Mouse (Mus musculus) thymus, postnatal 36 days (tissue): ENCODE measurements around the gene Ciao1.
"Not testable (repeated sequence)": the region's sequence is repeated elsewhere in the genome, so short reads cannot be mapped to it uniquely, and the experiment has no call there.

Experiments
- DNase-seq, 2 experiments: peaks; one replicate each; pipeline ENCODE4 v3.0.0; 2022; ENCODE audit warnings: mixed read lengths in 2 of 2

The Ciao1 gene

DNA sequence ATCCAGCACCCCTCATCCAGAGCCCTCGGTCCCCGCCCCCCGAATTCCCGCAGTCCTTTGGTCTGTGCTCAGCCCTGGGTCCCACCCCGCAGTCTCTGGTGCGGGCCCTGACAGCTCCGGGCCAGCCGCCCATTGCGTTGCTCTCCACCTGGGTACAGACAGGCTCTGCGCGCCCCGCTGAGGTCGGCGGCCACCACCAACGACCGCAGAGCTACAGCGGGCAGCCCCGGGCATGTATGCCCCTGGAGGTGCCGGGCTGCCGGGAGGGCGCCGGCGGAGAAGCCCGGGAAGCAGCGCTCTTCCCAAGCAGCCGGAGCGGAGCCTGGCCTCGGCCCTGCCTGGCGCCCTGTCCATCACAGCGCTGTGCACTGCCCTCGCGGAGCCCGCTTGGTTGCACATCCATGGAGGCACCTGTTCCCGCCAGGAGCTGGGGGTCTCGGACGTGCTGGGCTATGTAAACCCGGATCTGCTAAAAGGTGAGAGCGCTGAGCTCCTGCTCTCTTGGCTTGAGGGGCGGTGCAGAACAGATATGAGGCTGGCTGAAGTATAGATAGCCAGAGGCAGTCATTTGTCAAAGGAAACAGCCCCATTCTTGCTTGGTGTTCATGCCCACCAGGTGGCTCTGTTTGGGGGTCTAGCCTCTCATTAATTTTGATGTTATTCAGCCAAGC, 853 bp upstream of the Ciao1 start:
- DNase-seq = peak; percentile 48 to 66

DNA sequence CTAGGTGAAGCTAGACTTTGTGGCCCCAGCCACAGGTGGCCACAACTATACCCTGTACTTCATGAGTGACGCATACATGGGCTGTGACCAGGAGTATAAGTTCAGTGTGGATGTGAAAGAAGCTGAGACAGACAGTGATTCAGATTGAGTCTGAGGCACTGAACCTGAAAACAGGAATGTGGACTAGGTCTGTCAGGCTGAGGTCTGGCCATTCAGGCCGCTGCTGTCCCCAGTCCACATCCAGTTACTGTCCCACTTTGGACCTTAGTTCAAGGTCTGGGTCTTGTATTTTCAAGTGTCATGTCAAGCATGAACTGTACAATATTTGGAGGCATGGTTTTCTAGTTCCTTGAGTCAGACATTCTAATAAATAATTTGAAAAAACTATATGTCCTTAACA, 7.6 kb downstream of the Ciao1 start:
- DNase-seq = no peak

DNA sequence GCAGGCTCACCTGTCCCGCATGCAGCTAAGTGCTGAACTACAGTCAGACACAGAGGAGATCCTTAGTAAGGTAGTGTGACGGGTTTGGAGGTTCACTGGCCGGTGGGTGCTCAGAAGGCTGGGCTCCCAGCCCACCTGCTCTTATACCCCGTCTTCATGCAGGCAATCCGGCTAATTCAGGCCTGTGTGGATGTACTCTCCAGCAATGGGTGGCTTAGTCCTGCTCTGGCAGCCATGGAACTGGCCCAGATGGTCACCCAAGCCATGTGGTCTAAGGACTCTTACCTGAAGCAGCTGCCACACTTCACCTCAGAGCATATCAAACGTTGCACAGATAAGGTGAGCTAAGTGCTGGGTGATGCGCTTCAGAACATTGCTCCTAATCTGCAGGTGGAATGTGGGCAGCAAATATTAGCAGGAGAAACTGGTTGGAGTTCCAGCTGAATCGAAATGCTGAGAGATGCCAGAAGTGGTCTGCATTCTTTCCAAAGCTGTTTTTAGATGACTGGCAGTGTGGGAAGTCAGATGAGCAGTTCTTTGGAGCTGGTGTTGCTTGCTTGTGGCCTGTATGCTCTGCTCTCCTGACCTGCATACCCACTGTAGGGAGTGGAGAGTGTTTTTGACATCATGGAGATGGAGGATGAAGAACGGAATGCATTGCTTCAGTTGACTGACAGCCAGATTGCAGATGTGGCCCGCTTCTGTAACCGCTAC, 9.6 kb downstream of the Ciao1 start:
- no peak for DNase-seq

DNA sequence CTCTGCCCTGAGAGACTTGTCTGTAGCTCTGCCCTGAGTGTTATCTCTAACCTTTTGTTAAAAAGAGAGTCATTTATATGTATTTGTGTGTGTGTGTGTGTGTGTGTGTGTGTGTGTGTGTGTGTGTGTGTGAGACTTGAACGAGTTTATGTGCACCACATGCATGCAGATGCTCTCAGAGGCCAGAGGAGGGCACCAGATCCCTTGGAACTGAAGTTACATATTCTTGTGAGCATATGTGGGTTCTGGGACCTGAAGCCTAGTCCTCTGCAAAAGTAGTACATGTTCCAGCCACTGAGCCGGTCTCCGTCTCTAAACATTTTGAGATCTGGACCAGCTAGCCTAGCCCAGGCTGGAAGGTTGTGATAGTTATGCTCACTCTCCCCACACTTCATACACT, 22.4 kb downstream of the Ciao1 start:
- no peak for DNase-seq

DNA sequence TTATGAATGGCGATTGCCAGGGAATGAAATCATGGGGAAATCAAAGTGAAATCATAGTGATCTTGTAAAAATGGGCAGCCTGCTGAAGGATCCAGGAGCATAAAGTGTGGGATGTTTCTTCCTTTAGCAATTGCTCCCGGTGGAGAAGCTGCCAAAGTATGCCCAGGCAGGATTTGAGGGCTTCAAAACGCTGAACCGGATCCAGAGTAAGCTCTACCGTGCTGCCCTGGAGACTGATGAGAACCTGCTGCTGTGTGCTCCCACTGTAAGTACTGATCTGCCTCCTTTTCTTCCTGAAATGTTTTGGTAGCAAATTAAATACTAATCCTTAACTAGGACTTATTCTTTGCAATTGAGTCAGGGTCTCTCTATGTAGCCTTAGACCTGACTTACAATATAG, 29.9 kb downstream of the Ciao1 start:
- DNase-seq = no peak

DNA sequence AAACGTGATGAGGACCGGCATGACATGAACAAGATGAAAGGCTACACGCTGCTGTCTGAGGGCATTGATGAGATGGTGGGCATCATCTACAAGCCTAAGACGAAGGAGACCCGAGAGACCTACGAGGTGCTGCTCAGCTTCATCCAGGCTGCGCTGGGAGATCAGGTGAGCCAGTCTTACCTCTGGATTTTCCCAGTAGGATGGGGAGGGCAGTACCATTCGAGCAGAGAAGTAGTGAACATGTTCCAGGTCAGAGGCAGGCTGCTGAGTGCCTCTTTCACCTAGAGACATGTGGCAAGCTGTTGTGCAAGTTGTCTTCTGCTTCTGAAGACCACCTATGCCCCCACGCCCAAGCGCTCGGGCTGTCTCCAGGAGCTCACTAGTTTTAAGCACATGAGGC, 36.9 kb downstream of the Ciao1 start:
- no peak for DNase-seq

DNA sequence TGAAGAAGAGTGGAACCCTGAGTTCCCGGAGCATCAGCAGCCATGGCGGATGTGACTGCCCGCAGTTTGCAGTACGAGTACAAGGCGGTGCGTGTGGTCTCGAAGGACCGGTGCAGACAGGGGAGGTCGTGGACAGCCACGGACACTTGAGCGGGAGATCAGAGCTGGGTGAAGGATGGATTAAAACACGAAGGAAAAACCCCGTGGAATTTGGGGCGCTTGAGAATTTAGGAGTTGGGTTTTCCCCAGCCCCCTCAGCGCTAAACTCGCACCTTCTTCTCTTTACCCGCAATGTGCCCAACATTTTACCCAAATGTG, 39.2 kb downstream of the Ciao1 start:
- DNase-seq = no peak

GRCm38 (mm10) chr2:127207547-127208451, 39.8 kb downstream of the Ciao1 start, which contains the start of the genes 1810024B03Rik and Snrnp200:
TSS of gene 1810024B03Rik (minus strand) at chr2:127208280.
TSS of gene Snrnp200 (plus strand) at chr2:127208386.
- peak; percentile 91 to 92 for DNase-seq

DNA sequence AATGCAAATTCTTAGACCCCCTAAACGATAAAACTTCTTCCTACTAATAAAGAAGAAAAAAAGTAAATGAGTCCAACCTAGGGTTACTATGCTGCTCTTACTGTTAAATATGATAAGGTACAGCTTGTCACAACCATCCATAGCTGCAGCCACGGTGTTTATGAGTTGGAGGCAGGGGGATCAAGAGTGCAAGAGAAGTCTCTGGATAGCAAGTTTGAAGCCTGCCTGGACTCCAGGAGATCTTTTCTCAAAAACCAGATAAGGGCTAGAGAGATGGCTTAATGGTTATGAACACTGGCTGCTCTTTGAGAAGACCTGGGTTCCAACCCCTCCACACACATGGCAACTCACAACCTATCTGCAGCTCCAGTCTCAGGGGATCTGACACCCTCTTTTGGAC, 40.7 kb downstream of the Ciao1 start:
- DNase-seq = no peak

DNA sequence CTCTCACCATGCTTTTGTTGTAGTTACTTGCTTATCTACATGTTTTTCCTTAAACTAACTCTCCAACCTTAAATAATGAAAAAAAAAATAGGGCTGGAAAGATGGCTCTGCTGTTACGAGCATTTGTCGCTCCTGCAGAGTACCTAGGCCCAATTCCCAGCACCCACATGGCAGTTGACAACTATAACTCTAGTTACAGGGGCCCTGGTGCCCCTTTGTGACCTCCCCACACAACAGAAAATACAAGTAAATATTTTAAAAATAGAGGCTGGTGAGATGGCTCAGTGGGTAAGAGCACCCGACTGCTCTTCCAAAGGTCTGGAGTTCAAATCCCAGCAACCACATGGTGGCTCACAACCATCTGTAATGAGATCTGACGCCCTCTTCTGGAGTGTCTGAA, 41.7 kb downstream of the Ciao1 start:
- not testable (repeated sequence) for DNase-seq

DNA sequence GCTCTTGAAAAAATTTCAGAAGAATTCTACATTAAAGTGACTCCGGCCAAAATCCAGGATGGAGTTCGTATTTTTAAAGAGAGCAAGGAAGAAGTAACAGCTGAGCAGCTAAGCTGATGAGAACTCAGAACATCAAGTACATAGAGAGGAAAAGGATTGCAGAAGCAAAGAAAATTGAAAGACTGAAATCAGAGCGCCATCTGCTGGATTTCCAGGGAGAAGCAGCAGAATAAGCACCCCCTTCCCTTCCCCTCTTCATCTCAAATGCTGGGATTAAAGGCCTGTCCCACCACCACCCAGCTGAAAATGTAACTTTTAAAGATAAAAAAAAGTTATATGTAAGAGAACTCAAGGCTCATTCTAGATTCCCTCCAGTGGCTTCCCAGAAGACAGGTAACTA, 42.7 kb downstream of the Ciao1 start:
- DNase-seq = peak; percentile 34 to 53
